Mouse (Mus musculus): ENCODE measurements around the gene Prr15l.

Prr15l gene

GRCm38 (mm10) chr11:96976379-96976687 is 48.4 kb downstream of the Prr15l start:
- CTCF ChIA-PET = no interaction called here

- CTCF ChIA-PET = no interaction called here
These were observed 49.1 kb downstream of the Prr15l start for GRCm38 (mm10) chr11:96976911-96977591.

- CTCF ChIA-PET = interaction anchor here (0.6 kb wide), 1 partner anchor 392 kb away, joined by 5 read pairs; no protein-coding TSS in a partner anchor
These were observed 49.9 kb downstream of the Prr15l start for GRCm38 (mm10) chr11:96977606-96978400.

GRCm38 (mm10) chr11:96978401-96979246 is 50.7 kb downstream of the Prr15l start:
- CTCF ChIA-PET = interaction anchor here (0.6 to 0.7 kb wide), 2 partner anchors 72 to 391 kb away, joined by 3 to 5 read pairs; no protein-coding TSS in a partner anchor

GRCm38 (mm10) chr11:96979329-96979728 is 51.4 kb downstream of the Prr15l start:
- CTCF ChIA-PET = interaction anchor here (0.7 kb wide), 1 partner anchor 72 kb away, joined by 3 read pairs; no protein-coding TSS in a partner anchor

- CTCF ChIA-PET = interaction anchor here (0.6 to 0.7 kb wide), 2 partner anchors 62 to 118 kb away, joined by 4 to 5 read pairs; no protein-coding TSS in a partner anchor
These were observed 52.1 kb downstream of the Prr15l start for GRCm38 (mm10) chr11:96980021-96980420.

- CTCF ChIA-PET = interaction anchor here (0.7 to 1.5 kb wide), 3 partner anchors 40 to 62 kb away, joined by 3 to 6 read pairs (median 4); no protein-coding TSS in a partner anchor
These were observed 53.6 kb downstream of the Prr15l start for GRCm38 (mm10) chr11:96981461-96981860.

GRCm38 (mm10) chr11:96982355-96982754 is 54.5 kb downstream of the Prr15l start:
- CTCF ChIA-PET = interaction anchor here (0.7 to 2.8 kb wide), 3 partner anchors 39 to 63 kb away, joined by 3 to 22 read pairs (median 6); no protein-coding TSS in a partner anchor

- CTCF ChIA-PET = interaction anchor here (1.1 to 2.8 kb wide), 2 partner anchors 39 to 41 kb away, joined by 4 to 22 read pairs; no protein-coding TSS in a partner anchor
These were observed 55.0 kb downstream of the Prr15l start, which contains the start of gene Sp2 for GRCm38 (mm10) chr11:96982859-96983258. Gene Sp2 (minus strand): TSS chr11:96982959.

GRCm38 (mm10) chr11:96984903-96985302 is 57.0 kb downstream of the Prr15l start:
- CTCF ChIA-PET = interaction anchor here (1.0 to 2.8 kb wide), 2 partner anchors 12 to 37 kb away, joined by 3 to 22 read pairs; no protein-coding TSS in a partner anchor

GRCm38 (mm10) chr11:96986463-96986862 is 58.6 kb downstream of the Prr15l start:
- CTCF ChIA-PET = interaction anchor here (0.6 kb wide), 1 partner anchor 314 kb away, joined by 3 read pairs; no protein-coding TSS in a partner anchor
